Mouse (Mus musculus) embryonic fibroblast, embryonic 13.5 days (primary cell): ENCODE results near the gene Entpd3.

Experiments
- CTCF ChIP-seq: IDR thresholded peaks from 2 replicates; pipeline ENCODE4 v1.5.1; 2011; ENCODE audit warnings: mild to moderate bottlenecking, control low read depth, low read length, moderate library complexity, borderline replicate concordance; ENCODE audit not compliant: insufficient read depth
- POLR2A ChIP-seq: IDR thresholded peaks from 2 replicates; pipeline ENCODE4 v1.6.1; 2011; ENCODE audit warnings: low read depth, mild to moderate bottlenecking, control low read depth, low read length, moderate library complexity

DNA sequence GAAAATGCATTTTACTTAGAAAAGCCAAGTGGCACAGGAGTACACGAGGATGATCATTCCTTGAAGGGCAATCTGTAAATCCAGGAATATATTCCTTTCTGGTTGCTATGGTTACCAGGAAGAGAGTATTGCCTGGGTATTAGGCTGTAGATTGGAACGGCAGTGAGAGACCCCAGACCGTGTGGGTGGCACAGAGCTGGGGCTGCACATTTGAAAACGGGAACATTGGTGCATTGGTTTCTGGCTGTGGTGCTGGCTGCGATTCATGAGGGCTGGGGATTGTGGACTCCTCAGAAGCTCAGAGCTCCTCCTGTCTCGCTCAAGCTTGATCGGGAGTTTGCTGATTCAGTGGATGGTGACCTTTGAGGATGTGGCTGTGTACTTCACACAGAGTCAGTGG is 40.2 kb downstream of the Entpd3 start:
- TF ChIP-seq POLR2A: no peak
- no peak for TF ChIP-seq CTCF
